Mouse (Mus musculus): ENCODE data around the gene Ccin.

DNA sequence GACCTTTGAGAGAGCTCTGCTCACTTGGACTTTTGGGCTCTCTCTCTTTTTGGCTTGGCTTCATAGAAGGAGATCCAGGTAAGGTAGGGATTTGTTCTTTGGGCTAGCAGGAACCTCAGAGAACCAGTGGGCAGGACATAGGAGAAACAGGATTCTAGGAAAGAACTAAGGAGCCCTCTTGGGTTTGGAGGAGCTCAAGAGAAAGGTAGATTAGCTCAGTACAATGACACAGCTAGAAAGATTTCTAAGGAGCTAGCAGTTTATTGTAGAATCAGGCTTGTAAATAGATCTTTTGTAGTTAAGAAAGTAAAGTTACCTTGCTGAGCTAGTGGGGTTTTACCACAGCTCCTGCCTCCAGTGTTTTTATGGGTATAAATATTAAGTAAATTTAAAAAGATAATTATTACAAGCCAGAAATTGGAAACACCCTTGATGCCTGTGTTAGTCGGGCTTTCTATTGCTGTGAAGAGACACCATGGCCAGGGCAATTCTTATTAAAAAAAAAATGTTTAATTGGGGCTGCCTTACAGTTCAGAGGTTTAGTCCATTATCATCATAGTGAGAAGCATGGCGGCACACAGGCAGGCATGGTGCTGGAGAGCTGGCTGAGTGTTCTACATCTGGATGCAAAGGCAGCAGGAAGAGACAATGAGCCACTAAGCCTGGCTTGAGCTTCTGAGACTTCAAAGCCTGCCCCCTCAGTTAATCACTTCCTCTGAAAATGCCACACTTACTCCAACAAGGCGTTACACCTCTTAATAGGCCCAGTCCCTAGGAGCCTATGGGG is 21.5 kb downstream of the Ccin start:
- no peak for TF ChIP-seq CTCF (IDR thresholded peaks at IDR 0.05; ENCODE audit: low read depth, low read length)
- TF ChIP-seq GATA1 (IDR thresholded peaks at IDR 0.05; ENCODE audit: borderline replicate concordance, low read length) = no peak

Measured in G1E (cell line).